Mouse (Mus musculus): ENCODE measurements around the gene Mpst.
A peak's percentile ranks its signal among the peaks of the same experiment; 100 is the strongest.

Mpst gene

DNA sequence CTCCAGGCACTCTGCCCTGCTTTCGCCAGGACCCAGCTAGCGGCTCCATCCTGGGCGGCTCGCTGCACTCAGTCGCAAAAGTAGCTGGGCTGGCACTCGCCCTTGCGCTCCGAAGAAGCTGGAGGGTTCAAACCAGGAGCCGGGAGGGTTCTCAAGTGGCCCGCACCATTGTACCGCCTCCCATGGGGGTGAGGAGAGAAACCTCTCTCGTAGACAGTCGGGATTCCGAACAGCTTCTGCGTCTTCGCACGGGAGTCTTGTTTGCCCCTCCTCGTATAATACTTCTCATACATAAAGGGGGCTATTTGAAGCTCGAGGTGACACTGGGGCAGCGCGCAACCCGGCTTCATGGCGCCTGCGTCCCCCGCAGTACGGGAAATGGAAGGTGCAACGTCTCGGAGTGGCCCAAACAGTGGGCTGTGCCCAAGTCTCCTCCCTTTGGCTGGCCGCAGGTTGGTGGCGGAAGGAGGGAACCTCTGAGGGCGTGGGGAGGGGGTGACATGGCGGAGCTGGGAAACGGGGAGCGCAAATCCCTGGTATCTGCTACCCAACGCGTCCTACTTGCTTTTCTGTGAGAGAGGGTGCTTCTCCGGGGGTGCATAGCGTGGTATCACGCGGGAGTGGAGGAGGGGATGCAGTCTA is at the start of gene Mpst:
TSS of gene Mpst (plus strand) at position 124 of the 642 bp plus-strand sequence.
- DNase-seq, result peak; percentile 91

DNA sequence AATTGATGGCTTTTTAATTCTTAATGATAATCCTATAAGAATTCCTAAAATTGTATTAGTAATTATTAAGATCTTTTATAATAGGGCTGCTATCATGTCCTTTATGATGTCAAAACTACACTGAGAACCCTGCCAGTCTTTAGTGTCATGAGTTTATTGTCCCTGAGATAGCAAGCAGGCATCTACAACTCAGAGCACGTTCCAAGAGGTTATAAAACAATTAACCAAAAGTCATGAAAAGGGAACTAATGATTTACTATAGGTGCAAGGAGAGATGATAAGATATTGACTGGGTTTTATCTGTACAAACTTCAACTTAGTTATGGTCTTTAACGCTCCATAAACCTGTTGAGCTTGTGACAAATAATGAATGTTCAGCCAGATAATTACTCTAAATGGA is 40.3 kb upstream of the Mpst start:
- no peak for DNase-seq

DNA sequence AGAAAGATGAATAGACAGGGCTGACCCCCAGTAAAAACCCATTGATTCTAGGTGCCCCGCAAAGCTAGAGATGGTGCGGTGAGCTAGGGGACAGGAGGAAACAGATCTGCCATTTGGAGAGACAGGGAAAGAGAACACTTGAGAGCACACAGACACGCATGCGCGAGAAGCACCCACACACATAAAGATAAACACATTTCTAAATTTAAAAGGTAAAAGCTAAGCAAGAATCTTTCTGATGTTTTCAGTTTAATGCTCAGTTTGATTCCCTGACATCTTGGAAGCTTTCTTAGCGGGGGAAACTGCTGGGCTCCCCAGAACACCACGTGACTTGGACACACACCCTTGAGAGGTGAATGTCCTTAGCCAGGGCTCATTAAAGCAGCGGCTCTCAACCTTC is 39.3 kb upstream of the Mpst start:
- no peak for DNase-seq

DNA sequence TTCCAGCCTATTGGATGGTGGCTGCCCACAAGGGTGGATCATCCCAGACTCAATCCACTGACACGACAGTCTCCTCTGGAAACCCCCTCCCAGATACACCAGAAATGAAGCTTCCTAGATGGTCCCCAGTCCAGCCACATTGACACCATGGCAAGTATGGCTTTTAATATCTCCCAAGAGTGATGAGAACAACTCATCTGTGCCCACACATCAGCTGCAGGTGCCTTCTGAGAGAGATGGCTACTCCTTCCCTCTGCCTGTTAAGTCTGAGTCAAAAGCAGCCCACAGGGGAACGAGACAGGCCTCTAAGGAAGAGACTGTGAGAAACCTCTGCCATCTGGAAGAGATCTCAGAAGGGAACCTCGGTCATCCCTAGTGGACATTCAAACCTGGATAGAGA is 38.4 kb upstream of the Mpst start:
- no peak for DNase-seq

DNA sequence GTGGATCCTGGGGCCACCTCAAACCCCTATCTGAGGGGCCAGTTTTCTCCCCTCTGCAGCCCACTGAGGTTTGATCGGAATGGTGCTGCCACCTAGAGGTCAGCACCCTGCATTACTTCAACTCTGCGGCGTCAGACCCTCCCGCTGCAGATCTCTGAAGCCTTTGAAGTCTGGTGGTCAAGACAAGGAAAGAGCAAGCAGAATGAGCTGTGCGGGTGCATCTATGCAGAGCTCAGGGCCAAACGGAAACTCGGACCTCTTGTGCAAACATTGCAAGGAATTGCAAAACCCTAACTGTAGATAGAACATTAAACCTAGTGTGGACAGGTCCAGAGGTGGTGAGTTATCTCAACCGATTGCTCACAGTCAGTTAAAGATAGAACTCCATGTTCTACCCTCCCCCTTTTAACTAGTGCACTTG is 37.3 kb upstream of the Mpst start:
- DNase-seq, result peak; percentile 50

DNA sequence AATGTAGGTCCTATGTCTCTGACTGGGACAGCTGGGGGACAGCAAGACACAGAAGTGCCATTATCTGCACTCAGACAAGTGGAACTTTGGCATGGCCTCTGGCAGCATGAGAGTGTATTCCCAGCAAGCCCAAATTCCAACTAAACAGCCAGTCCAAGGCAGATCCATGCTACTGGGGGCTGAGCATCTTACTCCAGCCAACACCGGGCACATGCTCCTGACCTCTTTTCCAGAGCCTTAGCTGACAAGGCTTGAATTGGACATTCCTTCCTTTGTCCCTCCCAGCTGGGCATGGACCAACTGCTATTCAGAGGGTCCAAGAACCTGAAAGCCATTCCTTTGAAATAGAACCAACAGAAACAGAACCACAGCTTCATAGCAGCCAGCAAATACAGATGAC is 36.6 kb upstream of the Mpst start:
- DNase-seq, result no peak

DNA sequence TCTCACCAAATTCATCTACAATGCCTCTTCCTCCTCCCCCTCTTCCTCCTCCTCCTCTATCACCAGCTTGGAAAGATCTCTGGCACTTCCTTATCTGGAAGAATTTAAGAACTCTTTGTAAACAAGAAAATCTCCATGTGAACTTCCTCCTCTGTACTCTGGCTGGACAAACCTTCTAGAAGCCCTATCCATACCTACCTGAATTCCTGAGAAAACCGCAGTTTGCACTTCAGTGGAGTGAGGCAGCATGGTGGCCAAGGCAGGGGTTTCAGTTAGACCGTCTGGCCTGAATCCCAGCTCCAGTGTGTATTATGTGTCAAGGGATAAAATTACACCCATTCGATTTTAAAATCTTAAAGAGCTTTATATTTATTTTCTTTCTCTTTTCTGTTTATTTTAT is 33.4 kb upstream of the Mpst start:
- no peak for DNase-seq

DNA sequence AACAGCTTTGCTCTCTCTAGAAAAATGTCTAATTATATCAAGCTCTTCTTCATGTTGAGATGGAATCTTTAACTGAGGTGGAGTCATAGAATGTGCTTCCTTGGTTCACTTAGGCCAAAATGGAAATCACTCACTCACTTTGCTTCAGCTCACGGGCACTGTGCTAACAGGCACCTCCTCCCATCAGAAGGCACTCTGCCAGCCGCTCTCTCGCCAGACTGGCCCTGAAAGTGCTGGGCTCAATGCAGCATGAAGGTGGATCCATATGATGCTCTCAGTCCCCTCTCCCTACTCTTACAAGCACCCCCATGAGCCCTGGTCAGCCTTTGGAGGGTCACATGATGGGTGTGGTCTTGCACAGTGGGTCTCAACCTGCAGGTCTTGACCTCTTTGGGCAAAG is 32.0 kb upstream of the Mpst start:
- DNase-seq, result no peak

DNA sequence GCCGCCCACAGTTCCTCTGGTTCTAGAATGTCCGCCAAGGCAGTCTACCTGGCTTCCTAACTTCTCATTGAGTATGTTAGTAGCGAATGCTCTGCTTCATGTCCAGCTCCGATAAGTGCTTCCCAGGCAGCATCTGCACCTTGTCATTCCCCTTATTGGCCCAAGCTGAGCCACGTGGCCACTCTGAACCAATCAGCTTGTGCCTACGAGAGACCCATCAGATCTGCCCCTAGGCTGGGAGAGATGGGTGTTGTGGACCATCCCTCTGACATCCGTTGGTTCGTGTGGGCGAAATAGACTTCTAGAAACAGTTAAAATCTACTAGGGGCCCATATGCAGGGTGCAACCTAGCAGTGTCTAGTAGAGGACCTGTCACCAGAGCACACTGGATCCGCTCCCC is 28.4 kb upstream of the Mpst start:
- DNase-seq, result no peak

DNA sequence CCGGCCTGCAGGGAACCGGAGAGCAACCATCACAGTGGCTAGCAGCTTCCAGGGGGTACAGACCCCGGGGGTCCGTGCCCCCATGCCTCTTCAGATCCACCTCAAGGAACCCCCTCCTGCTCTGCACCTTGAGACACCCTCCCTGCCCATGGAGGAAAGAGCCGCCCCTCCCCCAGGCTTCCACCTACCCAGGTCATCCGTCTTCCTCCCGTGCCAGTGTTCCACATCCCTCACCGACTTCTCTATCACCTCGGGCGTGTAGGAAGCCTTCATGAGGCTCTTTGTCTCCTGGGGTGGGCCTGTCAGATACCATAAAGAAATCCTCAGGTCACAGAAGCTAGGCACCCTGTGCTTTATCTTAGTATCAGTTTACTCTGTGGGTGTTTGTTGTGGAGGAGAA is 27.7 kb upstream of the Mpst start:
- DNase-seq, result no peak

DNA sequence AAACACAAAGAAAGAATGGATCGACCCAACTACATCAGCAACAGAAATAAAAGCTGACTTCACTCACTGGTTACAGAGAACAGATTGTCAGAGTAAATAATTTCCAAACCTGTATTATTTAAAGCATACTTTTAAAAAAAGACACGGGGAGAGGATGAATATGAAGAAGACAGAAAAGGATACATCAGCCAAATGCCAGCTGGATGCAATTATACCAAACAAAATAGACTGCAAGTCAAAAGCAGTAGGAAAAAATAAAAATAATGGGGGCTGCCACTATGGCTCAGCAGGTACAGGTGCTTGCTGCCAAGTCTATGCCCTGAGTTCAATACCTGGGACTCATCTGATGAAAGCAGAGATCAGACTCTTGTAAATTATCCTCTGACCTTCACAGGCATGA is 26.0 kb upstream of the Mpst start:
- no peak for DNase-seq

DNA sequence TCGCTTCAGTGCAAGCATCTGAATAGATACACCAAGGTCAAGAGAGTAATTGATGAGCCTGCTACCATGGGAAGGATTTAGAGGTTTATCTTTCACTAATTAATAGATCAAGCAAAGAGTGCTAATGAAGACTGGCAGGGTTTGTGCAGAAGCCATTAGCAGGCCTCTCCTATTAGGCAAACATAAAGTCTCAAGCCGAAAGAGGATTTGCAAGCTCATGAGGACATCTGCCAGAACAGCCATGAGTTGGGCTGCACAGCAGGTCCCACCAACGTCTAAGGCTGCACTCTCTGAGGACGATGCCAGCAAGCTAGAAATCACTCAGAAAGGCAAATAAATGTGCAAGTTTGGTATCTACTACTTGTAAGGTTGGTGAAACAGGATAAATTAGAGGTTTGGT is 25.5 kb upstream of the Mpst start:
- no peak for DNase-seq

DNA sequence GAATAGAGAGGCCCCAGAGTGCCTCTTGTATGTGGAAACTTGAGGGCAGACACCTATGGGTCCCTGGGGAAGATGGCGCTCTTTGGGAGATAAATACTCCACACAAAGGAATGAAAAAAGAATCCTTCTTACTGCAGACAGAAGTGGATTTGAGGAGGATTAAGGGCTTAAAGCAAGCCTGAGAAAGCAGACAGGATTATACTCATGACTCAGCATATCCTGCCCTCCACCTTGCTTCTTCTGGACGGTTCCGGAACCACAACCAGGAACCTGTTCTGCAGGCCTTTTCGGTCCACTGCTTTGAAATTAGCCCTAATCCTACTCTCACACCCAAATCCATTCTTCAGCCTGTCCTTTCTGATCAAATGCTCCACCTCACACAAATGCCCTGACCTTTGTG is 24.1 kb upstream of the Mpst start:
- DNase-seq, result no peak

DNA sequence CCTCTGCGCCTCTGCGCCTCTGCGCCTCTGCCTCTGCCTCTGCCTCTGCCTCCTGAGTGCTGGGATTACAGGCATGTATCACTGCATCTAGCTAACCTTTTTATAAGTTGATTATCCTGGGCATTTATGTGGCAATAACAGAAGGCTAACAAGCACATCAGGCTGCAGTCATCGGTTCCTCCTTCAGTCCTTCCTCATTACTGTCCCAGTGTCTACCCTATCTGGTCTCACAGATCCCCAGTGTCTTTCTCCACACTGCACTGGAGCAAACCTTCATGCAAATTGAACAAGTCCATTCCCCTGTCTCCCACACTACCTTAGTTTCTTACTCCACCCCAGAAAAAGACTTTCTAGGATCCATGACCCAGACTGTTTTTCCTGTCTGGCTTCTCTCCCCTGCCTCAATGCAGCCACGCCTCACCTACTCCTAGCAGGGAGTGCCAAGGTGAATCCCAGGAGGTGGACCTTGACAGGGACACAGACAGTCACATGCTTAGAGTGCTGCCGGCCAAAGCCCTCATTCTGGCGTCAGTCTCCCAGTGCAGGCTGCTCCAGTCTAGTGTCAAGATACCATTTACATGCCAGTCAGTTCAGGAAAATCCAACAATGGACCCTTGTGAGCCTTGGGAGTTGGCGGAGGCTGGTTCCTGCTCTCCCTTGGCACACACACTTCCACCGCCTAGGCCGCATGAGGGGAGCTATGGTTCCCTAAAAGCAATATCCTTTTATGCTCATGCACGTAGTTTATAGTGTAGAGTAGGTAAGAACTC is 22.6 kb upstream of the Mpst start:
- DNase-seq, result no peak

DNA sequence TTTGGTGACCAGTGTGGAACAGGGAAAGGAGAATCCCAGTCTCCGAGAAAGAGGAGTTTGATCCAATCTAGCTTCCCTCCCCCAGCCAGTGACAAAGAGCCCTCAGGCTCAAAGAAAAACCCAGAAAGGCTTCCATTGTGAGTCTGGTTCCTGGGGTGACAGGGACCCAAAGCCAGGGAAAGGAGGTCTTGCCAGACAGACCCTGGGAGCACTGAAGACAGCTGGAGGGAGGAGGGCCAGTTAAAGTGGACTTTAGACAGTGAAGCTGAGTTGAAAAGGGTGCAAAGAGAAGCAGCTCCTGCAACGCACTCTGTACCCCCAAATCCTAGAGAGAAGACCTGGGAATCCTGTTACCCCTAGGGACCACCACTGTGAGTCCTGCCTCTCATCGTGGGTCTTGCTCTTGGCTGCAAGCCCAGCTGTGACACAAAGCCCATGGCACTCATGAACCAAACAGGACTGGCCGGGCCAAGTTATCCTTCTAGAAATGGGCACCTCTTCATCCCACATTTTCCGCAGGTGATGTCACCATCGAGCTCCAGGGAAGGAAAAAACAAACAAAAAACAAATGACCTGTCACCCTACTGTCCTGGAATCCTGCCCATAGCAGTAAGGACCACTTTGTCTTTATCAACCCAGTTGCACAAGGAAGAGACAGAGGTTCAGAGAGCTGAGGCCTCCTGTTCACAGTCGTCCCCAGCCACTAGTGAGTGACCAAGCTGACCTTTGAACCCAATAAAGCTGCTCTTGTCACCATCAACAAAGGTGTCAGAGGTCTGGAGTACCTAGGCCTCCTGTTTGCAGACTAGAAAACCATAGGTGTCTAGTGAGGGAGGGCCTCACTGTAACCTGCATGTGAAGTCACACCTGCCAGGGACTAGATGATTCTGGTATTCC is 21.7 kb upstream of the Mpst start:
- DNase-seq, result no peak

DNA sequence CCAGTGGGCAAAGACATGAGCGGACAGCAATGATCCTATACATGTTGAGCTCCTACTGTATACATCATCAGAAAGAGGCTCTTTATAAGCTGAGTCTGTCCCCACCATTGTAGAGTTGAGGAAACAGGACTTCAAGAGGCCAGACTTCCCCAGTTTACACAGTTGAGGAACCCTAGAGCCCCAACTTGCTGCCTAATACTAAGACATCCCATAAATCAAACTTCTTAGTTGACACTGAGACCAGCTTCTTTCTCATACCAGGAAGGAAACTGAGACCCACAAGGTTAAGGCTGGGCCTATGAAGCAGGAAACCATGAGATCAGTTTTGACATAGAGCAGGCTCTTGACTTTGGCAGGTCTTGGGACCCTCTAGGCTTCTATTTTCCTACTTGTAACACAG is 20.7 kb upstream of the Mpst start:
- no peak for DNase-seq

DNA sequence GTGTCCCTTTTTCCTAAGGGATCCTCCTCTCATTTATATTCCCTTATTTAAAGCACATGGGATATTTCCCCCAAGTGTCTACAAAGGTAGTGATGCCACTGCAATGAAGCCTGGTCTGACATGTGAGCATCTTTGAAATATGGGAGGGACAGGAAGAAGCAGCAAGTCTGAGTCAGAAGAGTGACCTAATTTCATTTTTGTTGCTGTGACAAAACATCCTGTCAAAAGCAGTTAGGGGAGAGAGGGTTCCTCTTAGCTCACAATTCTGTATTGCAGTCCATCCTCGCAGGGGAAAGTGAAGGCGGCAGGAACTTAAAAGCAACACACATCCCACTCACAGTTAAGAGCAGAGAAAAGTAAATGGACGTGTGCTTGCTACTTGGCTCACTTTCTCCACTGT is 15.4 kb upstream of the Mpst start:
- DNase-seq, result peak; percentile 32

DNA sequence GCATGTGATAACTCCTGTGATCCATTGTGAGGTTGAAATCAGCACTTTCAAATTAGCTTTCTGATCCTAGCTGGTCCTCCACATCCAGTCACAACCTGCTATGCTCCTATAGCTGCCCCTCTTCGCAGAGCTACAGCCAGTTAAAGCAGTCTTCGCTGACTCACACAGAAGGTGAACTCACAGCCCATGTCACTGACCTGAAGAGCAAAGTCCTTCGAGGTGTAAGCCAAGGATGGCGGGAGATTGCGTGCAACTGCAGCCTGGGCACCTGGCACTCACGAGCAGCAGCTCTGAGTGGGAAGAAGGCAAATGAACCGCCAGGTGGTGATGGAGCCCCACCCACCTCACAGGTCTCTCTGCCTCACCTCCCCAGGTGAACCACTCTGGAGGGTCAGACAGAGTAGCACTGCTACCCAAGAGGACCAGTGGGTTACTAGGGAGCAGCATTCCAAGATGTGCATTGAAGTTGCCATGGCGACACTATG is 10.7 kb upstream of the Mpst start, which contains the start of gene Tex33:
TSS of gene Tex33 (minus strand) at position 435 of the 485 bp plus-strand sequence.
- DNase-seq, result no peak

DNA sequence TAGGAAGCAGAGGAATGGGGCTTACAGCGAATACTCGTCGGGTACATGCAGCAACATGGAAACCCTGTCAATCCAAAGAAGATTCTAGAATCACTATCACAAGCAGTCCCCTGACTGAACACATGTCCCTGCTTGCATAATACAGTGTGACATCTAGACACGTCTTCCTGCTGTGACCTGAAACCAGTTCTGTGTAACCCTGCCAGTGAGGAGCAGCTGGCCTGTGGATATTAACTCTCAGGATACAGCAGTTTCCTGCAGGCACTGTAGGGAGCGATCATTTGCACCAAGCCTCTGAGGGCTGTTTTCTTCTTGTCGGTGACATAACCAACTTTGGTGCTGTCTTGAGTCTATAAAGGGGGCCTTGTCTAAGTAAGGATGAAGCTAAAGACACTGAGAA is 4.9 kb upstream of the Mpst start:
- no peak for DNase-seq

DNA sequence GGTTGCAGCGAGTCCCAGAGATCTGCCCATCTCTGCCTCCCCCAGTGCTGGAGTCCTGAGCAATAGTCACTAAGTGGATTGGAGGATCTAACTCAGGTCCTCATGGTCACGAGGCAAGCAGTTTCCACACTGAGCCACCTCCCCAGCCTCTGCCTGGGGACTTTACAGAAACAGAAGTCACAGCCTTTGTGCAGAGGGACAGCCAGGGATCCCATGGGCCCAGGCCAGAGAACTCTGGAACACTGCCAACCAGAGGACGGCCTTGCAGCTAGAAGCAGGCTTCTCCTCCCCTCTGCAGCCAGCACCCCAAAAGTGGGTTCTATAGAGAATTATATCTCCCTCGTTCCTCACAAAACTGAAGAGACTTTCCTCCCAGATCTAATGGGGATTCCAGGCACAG is 4.3 kb upstream of the Mpst start:
- no peak for DNase-seq

DNA sequence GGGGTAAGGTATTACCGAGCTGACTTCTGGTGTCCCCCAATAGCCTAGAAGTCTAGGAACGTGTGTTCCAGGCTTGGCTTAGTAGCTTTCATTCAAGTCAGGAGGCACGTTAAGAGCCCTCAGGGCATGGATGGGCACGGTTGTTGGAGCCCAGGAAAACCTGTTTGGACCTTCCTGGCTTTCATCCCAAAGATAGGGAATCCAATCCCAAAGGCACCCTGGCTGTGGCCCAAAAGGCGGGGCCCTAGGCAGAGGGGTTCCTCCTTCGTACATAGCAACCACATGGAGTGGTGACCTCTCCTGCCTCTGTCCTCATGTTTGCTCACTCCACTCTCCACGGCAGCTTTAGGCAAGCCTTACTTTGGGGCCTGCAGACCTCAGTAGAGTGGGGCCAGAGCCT is 3.8 kb upstream of the Mpst start:
- no peak for DNase-seq

DNA sequence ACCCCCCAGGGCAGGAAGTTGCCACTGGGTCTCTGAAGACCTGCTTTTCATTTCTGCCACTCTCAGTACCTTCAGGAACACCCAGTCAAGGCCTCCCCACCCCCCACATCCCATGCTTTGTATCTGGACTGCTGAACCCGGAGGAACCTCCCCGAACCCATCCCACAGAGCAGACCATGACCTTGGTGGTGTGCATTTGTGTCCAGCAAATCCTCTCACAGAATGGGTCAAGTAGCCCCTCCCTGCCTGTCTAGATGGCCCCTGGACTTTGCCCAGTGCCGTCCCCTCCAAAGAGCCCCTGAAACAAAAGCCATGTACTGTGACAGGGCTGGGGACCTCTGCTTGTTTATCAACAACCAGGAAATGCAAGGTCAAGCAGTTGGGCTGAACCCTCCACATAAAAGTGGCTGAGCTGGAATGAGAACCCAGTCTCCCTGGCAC is 2.9 kb upstream of the Mpst start:
- DNase-seq, result no peak

DNA sequence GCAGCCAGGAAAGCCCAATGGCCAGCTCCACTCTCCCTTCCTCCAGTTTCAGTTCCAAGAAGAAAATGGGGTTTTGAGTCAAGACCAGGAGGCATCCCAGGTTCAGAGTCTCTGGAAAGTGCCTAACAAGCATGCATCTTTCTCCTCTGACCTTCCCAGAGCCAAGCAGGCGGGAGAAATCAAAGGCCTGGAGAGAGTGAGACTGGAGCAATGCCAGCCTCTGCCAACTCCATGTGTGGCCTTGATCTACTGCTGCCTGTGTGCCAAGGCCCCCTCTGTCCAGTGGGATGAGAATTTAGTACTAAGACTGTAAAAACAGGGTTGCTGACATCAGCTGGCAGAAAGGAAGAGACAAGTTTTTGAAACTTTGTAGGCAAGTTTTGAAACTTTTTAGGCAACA is 2.3 kb upstream of the Mpst start:
- no peak for DNase-seq

DNA sequence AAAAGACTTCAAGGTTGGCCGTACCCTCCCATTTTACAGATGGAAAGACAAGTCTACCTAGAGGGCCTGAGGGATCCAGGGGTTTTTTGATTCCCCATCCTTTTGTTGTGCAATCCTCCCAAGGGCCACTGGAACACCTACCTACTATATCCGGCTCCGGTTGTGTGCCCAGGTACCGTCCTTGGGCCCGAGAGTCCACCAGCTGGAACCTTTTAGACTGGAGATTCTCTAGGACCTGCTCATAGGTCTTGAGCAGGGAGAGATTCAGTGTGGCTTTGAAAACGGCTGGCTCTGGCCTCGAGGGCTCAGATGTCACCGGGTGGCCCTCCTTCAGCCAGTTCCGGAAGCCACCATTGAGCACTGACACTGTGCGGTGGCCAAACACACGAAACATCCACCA is 1.1 kb upstream of the Mpst start:
- DNase-seq, result no peak

Measured in thymus, postnatal 25 days (tissue).